Mouse (Mus musculus): Measurements from ENCODE around the gene Mrpl38. TPM values are rescaled to one million over a fixed set of nuclear protein-coding genes. Genes with fewer than 3 reads are reported as not detected.

Mrpl38 gene
- total RNA-seq, 4 experiments from 2014 or later = 97.5 to 112 (median 107) TPM

DNA sequence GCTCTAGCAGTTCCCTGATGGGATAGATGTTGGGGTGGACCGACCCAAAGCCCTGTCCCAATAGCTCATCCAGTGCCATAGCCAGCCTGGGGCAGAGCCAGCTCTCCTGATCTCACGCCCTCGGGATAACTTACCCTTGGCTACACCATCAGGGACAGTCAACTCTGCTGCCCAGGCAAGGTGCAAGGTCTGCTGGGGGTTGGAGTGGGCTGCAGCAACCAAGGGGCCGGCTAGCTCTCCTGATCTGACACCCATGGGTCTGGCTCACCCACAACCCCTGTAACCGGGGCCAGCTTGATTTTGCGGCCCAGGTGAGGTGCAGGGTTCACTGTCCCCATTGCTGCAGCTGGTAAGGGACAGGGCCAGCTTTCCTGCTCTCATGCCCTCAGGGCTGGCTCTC is 47.1 kb downstream of the Mrpl38 start:
- DNase-seq = no peak

DNA sequence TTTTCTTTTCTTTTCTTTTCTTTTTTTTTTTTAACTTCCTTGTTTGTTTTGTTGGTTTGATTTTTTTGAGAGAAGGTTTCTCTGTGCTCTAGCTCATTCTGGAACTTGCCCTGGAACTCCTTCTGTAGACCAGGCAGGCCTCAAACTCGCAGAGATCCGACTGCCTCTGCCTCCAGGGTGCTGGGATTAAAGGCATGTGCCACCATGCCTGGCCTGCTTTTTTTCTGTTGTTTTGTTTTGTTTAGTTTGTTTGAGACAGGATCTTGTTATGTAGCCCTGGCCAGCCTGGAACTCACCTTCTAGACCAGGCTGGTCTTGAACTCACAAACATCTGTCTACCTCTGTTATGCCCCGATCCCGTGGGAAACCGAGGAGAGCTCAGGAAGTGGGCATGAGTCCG is 49.1 kb downstream of the Mrpl38 start:
- no peak for DNase-seq

- DNase-seq = no peak
Measured at GRCm38 (mm10) chr11:116088741-116089394, 49.8 kb downstream of the Mrpl38 start.

GRCm38 (mm10) chr11:116088188-116088587 is 50.5 kb downstream of the Mrpl38 start:
- DNase-seq = no peak

- peak; percentile 80 for DNase-seq
Measured at GRCm38 (mm10) chr11:116087194-116088130, 51.2 kb downstream of the Mrpl38 start.

DNA sequence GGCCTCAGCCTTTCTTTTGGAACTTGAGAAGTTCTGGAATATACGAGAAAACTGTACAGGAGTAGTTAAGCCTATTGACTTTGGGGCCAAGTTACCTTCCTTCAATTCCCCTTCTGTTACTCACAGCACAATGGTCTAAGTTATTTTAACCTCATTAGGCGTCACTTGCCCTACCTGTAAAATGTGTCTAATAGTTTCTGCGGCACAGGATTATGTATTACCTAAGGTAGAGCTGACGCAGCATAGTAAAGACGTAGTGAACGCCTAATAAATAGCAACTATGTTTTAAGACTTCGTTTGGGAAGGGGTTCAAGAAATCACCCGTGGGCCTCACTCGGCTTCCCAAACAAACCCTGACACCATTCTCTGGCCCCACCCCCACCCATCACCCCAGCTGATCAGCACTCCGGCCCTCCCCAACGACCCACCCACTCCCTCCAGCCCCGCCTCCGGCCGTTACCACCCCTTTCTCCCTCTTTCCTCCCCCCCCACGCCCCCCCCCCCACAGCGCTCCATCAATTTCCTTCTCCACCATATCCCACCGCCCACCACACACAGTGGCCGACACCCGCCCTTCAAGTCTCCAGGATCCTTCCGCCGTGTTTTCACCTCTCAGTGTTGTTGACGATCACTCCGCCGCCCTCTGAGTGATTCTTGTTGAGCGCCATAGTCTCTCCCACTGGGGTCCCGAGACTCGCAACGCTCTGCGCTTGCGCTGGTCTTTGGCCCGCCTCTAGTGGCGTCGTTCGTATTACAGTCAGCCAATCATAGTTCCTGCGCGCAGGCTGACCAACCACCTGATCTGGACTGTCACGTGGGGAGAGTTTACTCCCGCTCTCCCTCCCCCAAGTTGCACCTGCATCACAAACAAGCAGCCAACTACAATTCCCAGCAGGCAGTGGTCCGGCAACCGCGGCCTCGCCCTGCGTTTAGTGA is 52.1 kb downstream of the Mrpl38 start, which contains the start of gene Wbp2:
Wbp2 (minus strand) TSS at position 738 of the 936 bp plus-strand sequence.
- DNase-seq = peak; percentile 99

DNA sequence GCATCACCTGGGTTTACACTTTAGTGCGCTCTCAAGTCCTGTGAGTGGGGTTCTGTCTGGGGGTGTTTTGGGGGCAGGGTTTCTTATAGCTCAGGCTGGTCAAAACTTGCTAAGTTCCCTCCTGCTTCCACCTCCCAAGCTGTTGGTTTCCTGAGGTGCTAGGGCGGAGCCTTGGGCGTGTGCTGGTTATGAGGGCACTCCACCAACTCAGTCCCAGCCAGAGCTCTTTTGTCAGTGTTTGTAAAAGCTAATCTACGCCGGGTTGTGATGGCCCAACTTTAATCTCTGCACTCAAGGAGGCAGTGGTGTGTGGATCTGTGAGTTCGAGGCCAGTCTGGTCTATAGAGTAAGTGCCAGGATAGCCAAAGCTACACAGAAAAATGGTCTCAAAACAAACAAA is 54.5 kb downstream of the Mrpl38 start:
- no peak for DNase-seq

DNA sequence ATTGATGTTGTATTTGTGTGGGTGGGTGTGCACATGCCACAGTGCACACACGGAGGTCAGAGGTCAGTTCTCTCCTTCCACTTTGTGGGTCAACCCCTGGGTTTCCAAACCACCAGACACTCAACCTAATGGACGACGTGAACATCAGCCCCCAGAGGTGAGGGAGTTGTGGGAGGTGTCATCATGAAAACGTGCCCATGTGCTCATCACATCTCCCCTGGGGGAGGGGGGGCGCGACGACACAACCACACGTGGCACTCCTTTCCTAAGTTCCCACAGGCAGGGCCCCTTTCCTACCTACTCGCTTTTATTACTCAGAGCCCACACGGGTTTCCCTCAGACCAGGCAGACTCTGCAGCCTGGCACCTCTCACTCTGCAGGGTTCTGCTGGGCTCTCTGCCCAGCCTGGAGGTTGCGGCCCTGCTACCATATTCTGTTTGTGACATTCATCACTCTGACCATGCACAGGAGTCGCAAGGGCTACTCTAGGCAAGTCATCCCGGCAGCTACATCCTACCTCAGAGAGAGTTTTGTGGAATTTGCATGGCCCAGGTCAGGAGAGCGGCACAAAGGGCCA is 55.5 kb downstream of the Mrpl38 start:
- DNase-seq = no peak

Other genes starting within 250 kb of the Mrpl38 start
- gene Smim5, start 238.9 kb downstream of the Mrpl38 start, total RNA-seq (2022) = under 1 TPM; 0.29 to 0.65 (median 0.42) TPM
- gene Smim6, start 226.9 kb downstream of the Mrpl38 start, total RNA-seq (2022) = not detected
- gene Sap30bp, start 205.6 kb downstream of the Mrpl38 start, total RNA-seq (2022) = 10 to 100 TPM; 46.2 to 53.7 (median 48.3) TPM
- gene Recql5, start 205.4 kb downstream of the Mrpl38 start, total RNA-seq (2022) = 10 to 100 TPM; 24.7 to 40.4 (median 36.6) TPM
- gene Itgb4, start 164.2 kb downstream of the Mrpl38 start, total RNA-seq (2022) = 1 to 10 TPM; 3.5 to 5.1 (median 3.9) TPM
- gene Galk1, start 126.1 kb downstream of the Mrpl38 start, total RNA-seq (2022) = 10 to 100 TPM; 37.3 to 55.6 (median 46.4) TPM
- 100 to 1,000 TPM; 302 to 413 (median 377) TPM for gene H3f3b, start 110.9 kb downstream of the Mrpl38 start, total RNA-seq (2022)
- gene Unk, start 108.5 kb downstream of the Mrpl38 start, total RNA-seq (2022) = 10 to 100 TPM; 19.7 to 45.2 (median 29.6) TPM
- 1 to 10 TPM in 3 of 4 experiments, under 1 TPM in 1; 0.75 to 1.6 (median 1.4) TPM for gene Unc13d, start 60.9 kb downstream of the Mrpl38 start, total RNA-seq (2022)
- 100 to 1,000 TPM; 194 to 199 (median 196) TPM for gene Wbp2, start 51.9 kb downstream of the Mrpl38 start, total RNA-seq (2022)
- 10 to 100 TPM; 11.1 to 20.4 (median 16.4) TPM for gene Trim47, start 11.7 kb downstream of the Mrpl38 start, total RNA-seq (2022)
- gene Trim65, start 7.7 kb downstream of the Mrpl38 start, total RNA-seq (2022) = 10 to 100 TPM in 3 of 4 experiments, 1 to 10 TPM in 1; 9.6 to 13.7 (median 13.1) TPM
- 10 to 100 TPM; 47.7 to 69.4 (median 52.4) TPM for gene Fbf1, start 29.3 kb upstream of the Mrpl38 start, total RNA-seq (2022)
- 10 to 100 TPM; 20.4 to 26.3 (median 23.6) TPM for gene Ten1, start 60.0 kb upstream of the Mrpl38 start, total RNA-seq (2022)
- 100 to 1,000 TPM; 158 to 197 (median 185) TPM for gene Acox1, start 60.2 kb upstream of the Mrpl38 start, total RNA-seq (2022)
- 1 to 10 TPM; 1.0 to 2.4 (median 2.1) TPM for gene Evpl, start 99.2 kb upstream of the Mrpl38 start, total RNA-seq (2022)
- 10 to 100 TPM; 75.4 to 88.7 (median 83.0) TPM for gene Srp68, start 135.3 kb upstream of the Mrpl38 start, total RNA-seq (2022)
- under 1 TPM in 3 of 4 experiments, not detected in 1; 0.12 to 0.28 (median 0.13) TPM for gene Galr2, start 142.1 kb upstream of the Mrpl38 start, total RNA-seq (2022)
- 10 to 100 TPM; 61.0 to 83.9 (median 72.6) TPM for gene Exoc7, start 168.4 kb upstream of the Mrpl38 start, total RNA-seq (2022)
- under 1 TPM in 2 of 4 experiments, not detected in 2; 0.09 to 0.21 TPM for gene Foxj1, start 196.5 kb upstream of the Mrpl38 start, total RNA-seq (2022)

Data from adrenal gland, adult 8-10 months (tissue).